Mouse (Mus musculus): ENCODE data around the gene Adamts17. TPM values are rescaled to one million over a fixed set of nuclear protein-coding genes. Genes with fewer than 3 reads are reported as not detected.
A peak's percentile ranks its signal among the peaks of the same experiment; 100 is the strongest.

Gene Adamts17
- polyA plus RNA-seq, 1 experiment: 3.3 TPM

GRCm38 (mm10) chr7:66966541-66967205 is 127.1 kb downstream of the Adamts17 start:
- DNase-seq (ENCODE audit: extremely low spot score in 1 of 2, low spot score in 1 of 2): no peak

GRCm38 (mm10) chr7:66967206-66967919 is 127.8 kb downstream of the Adamts17 start:
- DNase-seq (ENCODE audit: extremely low spot score in 1 of 2, low spot score in 1 of 2): no peak

DNA sequence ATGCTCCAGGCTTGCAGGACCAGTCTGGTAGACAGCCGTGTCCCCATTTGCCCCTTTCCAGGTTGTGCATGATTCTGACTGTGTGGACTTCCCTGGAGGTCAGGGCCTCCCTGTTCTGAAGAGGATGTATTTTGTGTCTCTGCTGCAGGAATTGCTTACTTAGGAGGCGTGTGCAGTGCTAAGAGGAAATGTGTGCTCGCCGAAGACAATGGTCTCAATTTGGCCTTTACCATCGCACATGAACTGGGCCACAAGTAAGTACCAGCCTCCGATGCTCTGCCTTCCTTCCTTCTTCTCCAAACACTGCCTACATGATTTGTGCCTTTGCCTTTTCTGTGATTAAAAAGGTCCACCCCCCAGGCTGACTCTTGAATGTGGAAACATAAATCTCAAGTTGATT is 129.1 kb downstream of the Adamts17 start:
- DNase-seq (ENCODE audit: extremely low spot score in 1 of 2, low spot score in 1 of 2): no peak

DNA sequence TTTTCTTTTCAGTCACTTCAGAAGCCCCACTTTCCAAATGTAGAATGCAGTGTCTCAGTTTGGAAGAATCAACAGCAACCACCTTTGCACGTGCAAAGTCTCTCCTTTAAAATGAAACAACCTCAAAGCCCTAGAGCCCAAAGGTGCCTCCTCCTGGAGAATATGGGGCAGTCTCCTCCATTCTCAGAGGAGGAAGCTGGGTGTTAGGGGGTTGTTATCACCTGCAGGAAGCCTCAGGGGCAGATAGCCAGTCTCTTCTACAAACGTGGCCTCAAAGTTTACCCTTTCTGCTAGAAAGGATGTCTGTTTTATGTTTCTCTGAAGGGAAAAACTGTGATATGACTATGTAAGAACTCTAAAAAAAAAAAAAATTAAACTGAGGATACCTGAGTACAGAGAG is 129.7 kb downstream of the Adamts17 start:
- no peak for DNase-seq (ENCODE audit: extremely low spot score in 1 of 2, low spot score in 1 of 2)

GRCm38 (mm10) chr7:66970235-66970634 is 130.7 kb downstream of the Adamts17 start:
- DNase-seq (ENCODE audit: extremely low spot score in 1 of 2, low spot score in 1 of 2): no peak

GRCm38 (mm10) chr7:66970974-66971373 is 131.4 kb downstream of the Adamts17 start:
- DNase-seq (ENCODE audit: extremely low spot score in 1 of 2, low spot score in 1 of 2): no peak

- no peak for DNase-seq (ENCODE audit: extremely low spot score in 1 of 2, low spot score in 1 of 2)
Observed at GRCm38 (mm10) chr7:66974859-66975258, 135.3 kb downstream of the Adamts17 start.

- no peak for DNase-seq (ENCODE audit: extremely low spot score in 1 of 2, low spot score in 1 of 2)
Observed at GRCm38 (mm10) chr7:66976371-66976770, 136.8 kb downstream of the Adamts17 start.

DNA sequence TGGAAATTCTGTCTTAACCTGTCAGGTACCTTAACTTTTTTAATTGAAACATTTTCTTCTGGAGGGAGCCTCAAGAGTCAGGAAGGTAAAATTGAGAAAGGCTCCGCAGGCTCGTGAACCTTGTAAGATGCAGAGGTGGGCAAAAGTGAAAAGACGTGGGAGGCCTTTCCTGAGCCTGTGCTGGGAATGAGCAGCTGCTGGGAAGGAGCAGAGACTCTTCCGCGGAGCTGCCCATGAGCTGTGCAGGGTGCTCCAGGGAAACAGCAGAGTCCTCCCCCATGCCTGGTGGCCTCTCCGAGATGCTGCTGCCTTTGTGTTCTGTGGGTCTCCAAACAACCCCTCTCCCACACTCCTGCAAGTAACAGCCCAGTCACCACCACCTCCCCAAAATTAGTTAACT is 142.1 kb downstream of the Adamts17 start:
- DNase-seq (ENCODE audit: extremely low spot score in 1 of 2, low spot score in 1 of 2): peak in 1 of 2 experiments; percentile 43

- DNase-seq (ENCODE audit: extremely low spot score in 1 of 2, low spot score in 1 of 2): no peak
Observed at GRCm38 (mm10) chr7:66982084-66982483, 142.5 kb downstream of the Adamts17 start.

- no peak for DNase-seq (ENCODE audit: extremely low spot score in 1 of 2, low spot score in 1 of 2)
Observed at GRCm38 (mm10) chr7:66987671-66988070, 148.1 kb downstream of the Adamts17 start.

DNA sequence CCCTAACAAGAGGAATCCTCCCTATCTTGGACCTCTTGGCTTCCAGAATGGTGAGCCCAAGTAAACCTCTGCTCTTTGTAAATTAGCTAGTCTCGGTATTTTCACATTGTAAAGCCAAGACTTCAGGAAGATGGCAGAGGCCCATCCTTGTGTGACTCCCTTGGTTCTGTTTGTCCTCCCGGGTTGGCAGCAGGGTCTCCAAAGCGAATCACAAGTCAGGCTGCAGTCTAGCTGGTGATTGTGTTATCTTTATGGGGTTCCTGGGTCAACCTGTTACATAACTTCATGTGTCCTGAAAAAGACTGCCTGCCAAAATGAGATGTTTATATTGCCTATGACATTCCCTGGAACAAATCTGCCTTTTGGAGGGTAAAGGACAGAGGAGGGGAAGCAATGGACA is 148.9 kb downstream of the Adamts17 start:
- no peak for DNase-seq (ENCODE audit: extremely low spot score in 1 of 2, low spot score in 1 of 2)

DNA sequence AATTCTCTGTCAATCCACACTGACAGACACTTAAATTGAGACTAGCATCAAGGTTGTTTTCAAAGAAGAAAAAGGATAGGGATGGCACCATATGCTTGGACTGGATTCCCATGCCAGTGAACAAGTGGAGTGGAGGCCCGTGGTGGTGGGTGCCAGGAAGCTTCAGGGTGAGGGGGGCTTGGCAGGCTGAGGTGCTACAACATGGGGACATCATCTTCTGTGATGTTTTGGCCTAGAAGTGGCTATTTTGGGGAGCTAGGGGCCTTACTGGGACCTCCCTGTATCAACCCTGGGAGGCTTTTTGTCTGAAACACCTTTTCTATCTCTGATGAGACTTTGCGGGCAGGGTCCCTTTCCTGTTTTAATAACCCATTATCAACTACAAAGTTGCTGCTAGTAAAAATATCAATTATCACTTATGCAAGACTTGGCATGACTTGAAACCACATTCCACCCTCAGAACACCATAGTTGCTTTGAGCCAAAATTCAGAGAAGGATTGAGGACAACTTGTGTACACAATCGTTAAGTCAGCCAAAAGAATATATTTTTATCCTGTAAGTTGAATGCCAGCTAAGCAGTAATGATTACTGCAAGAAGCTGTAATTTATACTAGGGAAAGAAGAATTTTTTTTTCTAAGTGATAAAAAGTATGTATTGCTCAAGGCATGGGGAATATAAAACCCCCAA is 150.0 kb downstream of the Adamts17 start:
- DNase-seq (ENCODE audit: extremely low spot score in 1 of 2, low spot score in 1 of 2): peak; percentile 11 to 51

DNA sequence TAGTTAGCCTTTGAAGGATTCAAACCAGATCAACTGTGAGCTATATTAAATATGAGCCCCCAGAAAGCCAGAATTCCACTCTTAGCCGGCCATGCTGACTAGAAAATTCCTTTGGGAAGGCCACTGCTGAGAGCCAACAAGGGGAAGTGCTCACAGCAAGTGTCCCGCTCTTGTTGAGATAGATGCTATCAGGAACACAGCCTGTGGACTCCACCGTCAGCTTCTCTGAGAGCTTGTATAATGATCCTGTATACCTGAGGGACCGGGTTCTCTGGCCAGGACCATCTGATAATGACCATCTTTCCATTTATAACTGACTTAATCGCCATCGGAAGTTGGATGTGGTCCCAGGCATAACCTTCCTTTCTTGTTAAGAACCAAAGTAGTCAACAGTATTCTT is 159.3 kb downstream of the Adamts17 start:
- no peak for DNase-seq (ENCODE audit: extremely low spot score in 1 of 2, low spot score in 1 of 2)

DNA sequence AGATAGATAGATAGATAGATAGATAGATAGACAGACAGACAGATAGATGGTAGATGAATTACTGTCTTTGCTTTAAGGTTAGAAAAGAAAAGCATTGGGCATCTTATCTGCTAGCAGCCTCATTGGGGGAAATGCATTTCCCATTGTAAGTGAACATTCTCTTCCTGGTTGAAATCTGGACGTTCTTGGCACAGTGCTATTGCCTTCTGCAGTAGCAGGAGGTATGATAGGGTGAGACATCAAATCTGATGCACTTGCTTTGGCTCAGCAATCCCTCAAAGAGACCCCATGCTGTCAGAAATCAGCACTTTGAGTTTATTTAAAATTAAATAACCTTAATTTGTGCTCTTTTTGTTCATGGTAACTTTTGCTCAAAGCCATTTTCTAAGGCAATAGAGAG is 164.1 kb downstream of the Adamts17 start:
- DNase-seq (ENCODE audit: extremely low spot score in 1 of 2, low spot score in 1 of 2): no peak

GRCm38 (mm10) chr7:67004220-67004619 is 164.7 kb downstream of the Adamts17 start:
- DNase-seq (ENCODE audit: extremely low spot score in 1 of 2, low spot score in 1 of 2): no peak

- DNase-seq (ENCODE audit: extremely low spot score in 1 of 2, low spot score in 1 of 2): no peak
Observed at GRCm38 (mm10) chr7:67009841-67010240, 170.3 kb downstream of the Adamts17 start.

DNA sequence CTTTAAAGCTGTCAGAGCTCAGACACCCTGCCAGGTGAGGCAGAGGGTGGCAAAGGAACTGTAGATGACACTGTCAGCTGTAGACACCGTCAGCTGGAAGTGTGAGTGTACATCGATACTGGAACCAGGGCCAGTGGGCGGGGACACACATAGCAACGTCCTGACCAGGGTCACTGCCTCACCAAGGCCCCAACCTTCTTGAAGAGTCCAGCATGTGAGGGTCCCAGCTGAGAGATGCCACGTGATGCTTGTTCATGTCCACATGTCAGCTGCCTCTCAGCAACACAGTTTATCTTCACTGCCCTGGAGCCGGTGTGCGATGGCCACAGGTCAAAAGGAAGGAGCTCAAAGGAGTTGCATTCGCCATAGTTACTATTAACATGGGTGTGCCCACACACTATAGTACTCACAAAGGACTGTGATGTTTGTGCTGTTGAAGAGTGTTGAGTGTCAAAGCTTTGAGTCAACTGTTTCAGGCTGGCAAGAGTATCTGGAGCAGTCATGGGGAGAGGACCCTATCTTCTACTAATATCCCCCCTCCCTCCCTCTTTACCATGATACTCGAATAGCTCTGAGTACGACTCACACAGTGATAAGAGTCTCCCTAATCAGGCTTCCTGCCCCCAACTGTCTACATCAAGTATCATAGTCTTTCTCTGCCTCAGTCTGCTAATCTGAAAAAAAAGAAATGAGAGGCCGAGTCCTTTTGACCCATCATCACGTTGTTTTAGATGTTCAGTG is 172.6 kb downstream of the Adamts17 start:
- no peak for DNase-seq (ENCODE audit: extremely low spot score in 1 of 2, low spot score in 1 of 2)

GRCm38 (mm10) chr7:67013211-67013895 is 173.8 kb downstream of the Adamts17 start:
- no peak for DNase-seq (ENCODE audit: extremely low spot score in 1 of 2, low spot score in 1 of 2)

DNA sequence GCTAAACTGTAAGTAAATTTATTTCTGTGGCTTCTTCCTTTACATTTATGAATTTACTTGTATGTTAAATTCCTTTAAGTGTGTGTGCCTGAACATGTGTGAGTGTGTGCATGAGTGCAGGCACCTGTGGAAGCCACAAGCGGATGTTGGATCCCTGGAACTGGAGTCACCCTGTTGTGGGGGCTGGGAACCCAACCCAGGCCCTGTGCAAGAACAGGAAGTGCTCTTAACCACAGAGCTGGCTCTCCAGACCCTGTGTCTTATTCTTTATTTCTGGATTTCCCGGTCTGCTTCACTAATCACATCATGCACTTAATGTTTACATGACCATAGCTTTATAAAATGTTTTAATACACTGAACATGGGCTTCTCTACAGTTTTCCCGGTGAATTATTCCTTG is 180.4 kb downstream of the Adamts17 start:
- no peak for DNase-seq (ENCODE audit: extremely low spot score in 1 of 2, low spot score in 1 of 2)

All from frontal cortex, adult 2 months (tissue).